Mouse (Mus musculus) forebrain, embryonic 15.5 days (tissue): ENCODE results near the gene Zfp871. TPM values are rescaled to one million over a fixed set of nuclear protein-coding genes. Genes with fewer than 3 reads are reported as not detected.
"Not testable (repeated sequence)": the region's sequence is repeated elsewhere in the genome, so short reads cannot be mapped to it uniquely, and the experiment has no call there.

ENCODE experiments used
- ATAC-seq: fragments of 200-750 bp; cut with Nextera tagmentation; replicated peaks from 2 replicates; pipeline ENCODE4 v1.8.0; 2017; ENCODE audit warnings: mild to moderate bottlenecking, moderate TSS enrichment, moderate library complexity
- H3K27ac ChIP-seq: fragments of 300-500 bp; sonication (generic); replicated peaks from 2 replicates; pipeline ENCODE4 v1.5.1; 2015; ENCODE audit warnings: mild to moderate bottlenecking, inconsistent platforms
- H3K27me3 ChIP-seq: fragments of 300-500 bp; sonication (generic); 2 replicates; pipeline ENCODE4 v1.6.1; 2015; ENCODE audit warnings: inconsistent platforms
- H3K36me3 ChIP-seq: fragments of 300-500 bp; sonication (generic); 2 replicates; pipeline ENCODE4 v1.6.1; 2015; ENCODE audit warnings: mild to moderate bottlenecking, inconsistent platforms
- H3K4me1 ChIP-seq: fragments of 300-500 bp; sonication (generic); 2 replicates; pipeline ENCODE4 v1.6.1; 2015; ENCODE audit warnings: inconsistent platforms
- H3K4me2 ChIP-seq: fragments of 300-500 bp; sonication (generic); replicated peaks from 2 replicates; pipeline ENCODE4 v1.6.1; 2015; ENCODE audit warnings: mild to moderate bottlenecking, inconsistent platforms
- H3K4me3 ChIP-seq: fragments of 300-500 bp; sonication (generic); 2 replicates; pipeline ENCODE4 v1.5.1; 2015; ENCODE audit warnings: mild to moderate bottlenecking, inconsistent platforms
- H3K9ac ChIP-seq: fragments of 300-500 bp; sonication (generic); replicated peaks from 2 replicates; pipeline ENCODE4 v1.6.1; 2015; ENCODE audit warnings: mild to moderate bottlenecking, inconsistent platforms
- H3K9me3 ChIP-seq: fragments of 300-500 bp; sonication (generic); 2 replicates; pipeline ENCODE4 v1.6.1; 2016; ENCODE audit warnings: inconsistent platforms
- WGBS: fragments of 180-500 bp; shearing (Covaris S2); methylation state at CpG from one replicate; pipeline ENCODE4 v1.1.7; 2015; ENCODE audit warnings: mixed read lengths; 5-methylcytosine and 5-hydroxymethylcytosine counted together
- polyA plus RNA-seq: library from polyadenylated mRNA; unstranded; fragments of >200 nt; fragmentation: Nextera tagmentation; extraction: Ambion mirVana; gene quantifications from 2 replicates; pipeline ENCODE4 v1.2.1, GENCODE M21; 2015

Zfp871 gene
- polyA plus RNA-seq, 1 experiment from 2014 or later, result 44.7 TPM

GRCm38 (mm10) chr17:32722771-32723170 lies 65.3 kb downstream of the Zfp871 start:
- no peak overlapping the region for H3K4me2 ChIP-seq
- H3K27ac ChIP-seq, result no peak overlapping the region
- no peaks in the 10 kb centered on the region for H3K4me1 ChIP-seq
- WGBS, result 63% methylated on average over 7 of the region's 7 CpGs
- H3K27me3 ChIP-seq, result no peaks in the 10 kb centered on the region
- no peaks in the 10 kb centered on the region for H3K9me3 ChIP-seq
- no peak overlapping the region for H3K9ac ChIP-seq
- ATAC-seq, result no peak
- H3K36me3 ChIP-seq, result no peaks in the 10 kb centered on the region
- H3K4me3 ChIP-seq, result no peak overlapping the region

DNA sequence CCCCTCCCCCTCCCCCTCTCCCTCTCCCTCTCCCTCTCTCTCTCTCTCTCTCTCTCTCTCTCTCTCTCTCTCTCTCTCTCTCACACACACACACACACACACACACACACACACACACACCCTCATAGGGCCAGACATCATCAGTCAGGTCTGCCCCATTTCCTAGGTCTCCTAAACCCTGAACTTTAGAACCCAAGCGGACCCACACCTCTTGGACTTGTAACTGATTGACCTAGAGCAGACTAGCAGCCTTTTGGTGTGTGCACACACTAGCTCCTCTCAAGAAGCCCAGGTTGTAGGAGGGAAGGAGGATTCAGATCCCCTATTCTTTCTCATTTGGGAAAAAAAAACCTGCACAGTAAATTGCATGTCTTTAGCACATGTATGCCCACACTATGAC lies 65.9 kb downstream of the Zfp871 start:
- not testable (repeated sequence) for H3K27ac ChIP-seq, H3K9me3 ChIP-seq, H3K4me3 ChIP-seq, ATAC-seq, H3K4me1 ChIP-seq, H3K9ac ChIP-seq, H3K36me3 ChIP-seq, H3K27me3 ChIP-seq, H3K4me2 ChIP-seq
- 90% methylated on average over 1 of the region's 1 CpGs for WGBS

Other genes with a start within 250 kb of the Zfp871 start
- gene Cyp4f37, start 167.0 kb downstream of the Zfp871 start, polyA plus RNA-seq, result not detected in 2 replicates
- not detected in 2 replicates for gene Cyp4f40, start 129.4 kb downstream of the Zfp871 start, polyA plus RNA-seq
- gene Cyp4f15, start 102.7 kb downstream of the Zfp871 start, polyA plus RNA-seq, result 1.1 and 1.5 TPM in 2 replicates
- 40.9 TPM in 2 replicates for gene Zfp811, start 21.6 kb upstream of the Zfp871 start, polyA plus RNA-seq
- gene Zfp799, start 42.0 kb upstream of the Zfp871 start, polyA plus RNA-seq, result 22.8 and 23.6 TPM in 2 replicates
- gene Zfp870, start 103.4 kb upstream of the Zfp871 start, polyA plus RNA-seq, result 9.2 and 10.6 TPM in 2 replicates
- gene Cyp4f14, start 129.1 kb upstream of the Zfp871 start, polyA plus RNA-seq, result 0.10 TPM in 1 of 2 replicates, not detected in the other
- 7.0 and 7.9 TPM in 2 replicates for gene Cyp4f13, start 159.1 kb upstream of the Zfp871 start, polyA plus RNA-seq
- gene Zfp472, start 177.5 kb upstream of the Zfp871 start, polyA plus RNA-seq, result 9.7 and 10.9 TPM in 2 replicates
- gene Zfp952, start 204.8 kb upstream of the Zfp871 start, polyA plus RNA-seq, result 22.0 and 22.6 TPM in 2 replicates
- gene Zfp763, start 245.1 kb upstream of the Zfp871 start, polyA plus RNA-seq, result 28.8 and 30.1 TPM in 2 replicates